Mouse (Mus musculus) adrenal gland, postnatal 14 days (tissue): ENCODE data around the gene Snx32. TPM values are rescaled to one million over a fixed set of nuclear protein-coding genes. Genes with fewer than 3 reads are reported as not detected.
A peak's percentile ranks its signal among the peaks of the same experiment; 100 is the strongest.

Source experiments
- DNase-seq: peaks from one replicate; pipeline ENCODE4 v3.0.0; 2021; ENCODE audit warnings: mixed read lengths
- total RNA-seq: library from RNA; stranded (reverse); gene quantifications from 2 replicates; pipeline ENCODE4 v1.2.3, GENCODE M21; 2021

The Snx32 gene
- total RNA-seq, 1 experiment from 2014 or later = 10.4 TPM

GRCm38 (mm10) chr19:5457746-5458442 is 52.4 kb downstream of the Snx32 start, which contains the start of gene Ccdc85b:
Ccdc85b (minus strand) TSS chr19:5457894.
- peak; percentile 51 for DNase-seq

GRCm38 (mm10) chr19:5456922-5457745 is 53.2 kb downstream of the Snx32 start:
- peak; percentile 97 for DNase-seq

GRCm38 (mm10) chr19:5456241-5456921 is 54.0 kb downstream of the Snx32 start:
- DNase-seq = peak; percentile 45

- DNase-seq = no peak
Observed at GRCm38 (mm10) chr19:5455568-5455967, 54.8 kb downstream of the Snx32 start.

- no peak for DNase-seq
Observed at GRCm38 (mm10) chr19:5455037-5455436, 55.3 kb downstream of the Snx32 start.

- DNase-seq = no peak
Observed at GRCm38 (mm10) chr19:5451766-5452165, 58.6 kb downstream of the Snx32 start.

- no peak for DNase-seq
Observed at GRCm38 (mm10) chr19:5449673-5450072, 60.7 kb downstream of the Snx32 start.

GRCm38 (mm10) chr19:5448354-5449150 is 61.8 kb downstream of the Snx32 start:
- DNase-seq = peak; percentile 62

GRCm38 (mm10) chr19:5447515-5448353 is 62.6 kb downstream of the Snx32 start, which contains the start of gene Fosl1:
Fosl1 (plus strand) TSS chr19:5447547.
- DNase-seq = peak; percentile 81

- no peak for DNase-seq
Observed at GRCm38 (mm10) chr19:5445747-5446146, 64.6 kb downstream of the Snx32 start.

GRCm38 (mm10) chr19:5444954-5445353 is 65.4 kb downstream of the Snx32 start:
- no peak for DNase-seq

GRCm38 (mm10) chr19:5444371-5444908 is 65.9 kb downstream of the Snx32 start:
- DNase-seq = no peak

Other genes starting within 250 kb of the Snx32 start
- 20.4 and 25.5 TPM in 2 replicates for gene Pacs1, start 237.4 kb downstream of the Snx32 start, total RNA-seq
- gene Sf3b2, start 215.1 kb downstream of the Snx32 start, total RNA-seq = 167 and 170 TPM in 2 replicates
- 0.22 and 0.49 TPM in 2 replicates for gene Gal3st3, start 212.2 kb downstream of the Snx32 start, total RNA-seq
- gene Catsper1, start 174.8 kb downstream of the Snx32 start, total RNA-seq = not detected in 2 replicates
- 1.3 and 2.8 TPM in 2 replicates for gene Cst6, start 161.0 kb downstream of the Snx32 start, total RNA-seq
- gene Eif1ad, start 143.8 kb downstream of the Snx32 start, total RNA-seq = 29.0 and 29.9 TPM in 2 replicates
- gene Banf1, start 143.4 kb downstream of the Snx32 start, total RNA-seq = 144 and 153 TPM in 2 replicates
- gene Sart1, start 121.8 kb downstream of the Snx32 start, total RNA-seq = 73.0 and 75.7 TPM in 2 replicates
- gene Tsga10ip, start 108.0 kb downstream of the Snx32 start, total RNA-seq = not detected in 2 replicates
- 210 and 236 TPM in 2 replicates for gene Drap1, start 85.6 kb downstream of the Snx32 start, total RNA-seq
- gene AI837181, start 85.4 kb downstream of the Snx32 start, total RNA-seq = 36.8 and 45.1 TPM in 2 replicates
- 0.98 and 1.1 TPM in 2 replicates for gene Fosl1, start 63.0 kb downstream of the Snx32 start, total RNA-seq
- gene Ccdc85b, start 52.6 kb downstream of the Snx32 start, total RNA-seq = 8.8 and 11.2 TPM in 2 replicates
- 70.8 and 92.6 TPM in 2 replicates for gene Fibp, start 49.9 kb downstream of the Snx32 start, total RNA-seq
- 0.85 and 4.2 TPM in 2 replicates for gene Ctsw, start 42.0 kb downstream of the Snx32 start, total RNA-seq
- gene Efemp2, start 36.6 kb downstream of the Snx32 start, total RNA-seq = 42.5 and 45.9 TPM in 2 replicates
- 22.3 and 28.6 TPM in 2 replicates for gene Mus81, start 22.1 kb downstream of the Snx32 start, total RNA-seq
- 640 and 706 TPM in 2 replicates for gene Cfl1, start 20.1 kb downstream of the Snx32 start, total RNA-seq
- gene 1700020D05Rik, start 6.8 kb downstream of the Snx32 start, total RNA-seq = 1.0 and 2.2 TPM in 2 replicates
- gene Ovol1, start 50.1 kb upstream of the Snx32 start, total RNA-seq = not detected in 2 replicates
- gene Ap5b1, start 57.5 kb upstream of the Snx32 start, total RNA-seq = 7.3 and 8.0 TPM in 2 replicates
- 106 and 113 TPM in 2 replicates for gene Rnaseh2c, start 91.3 kb upstream of the Snx32 start, total RNA-seq
- gene Kat5, start 99.7 kb upstream of the Snx32 start, total RNA-seq = 54.8 and 62.0 TPM in 2 replicates
- gene Rela, start 126.9 kb upstream of the Snx32 start, total RNA-seq = 60.7 and 65.1 TPM in 2 replicates
- 56.4 and 64.0 TPM in 2 replicates for gene Sipa1, start 153.2 kb upstream of the Snx32 start, total RNA-seq
- gene Map3k11, start 178.2 kb upstream of the Snx32 start, total RNA-seq = 50.4 and 51.2 TPM in 2 replicates
- gene Pcnx3, start 178.4 kb upstream of the Snx32 start, total RNA-seq = 75.1 and 78.4 TPM in 2 replicates
- gene Kcnk7, start 193.8 kb upstream of the Snx32 start, total RNA-seq = not detected in 2 replicates
- gene Ehbp1l1, start 215.8 kb upstream of the Snx32 start, total RNA-seq = 29.1 and 29.3 TPM in 2 replicates
- gene Fam89b, start 219.1 kb upstream of the Snx32 start, total RNA-seq = 41.3 and 50.4 TPM in 2 replicates
- 212 and 214 TPM in 2 replicates for gene Ltbp3, start 230.4 kb upstream of the Snx32 start, total RNA-seq